Mouse (Mus musculus): ENCODE results near the gene Homer3. TPM values are rescaled to one million over a fixed set of nuclear protein-coding genes. Genes with fewer than 3 reads are reported as not detected.

Homer3 gene
- 7.3 and 9.8 TPM in 2 replicates for polyA plus RNA-seq (2012; rRNA removed)

DNA sequence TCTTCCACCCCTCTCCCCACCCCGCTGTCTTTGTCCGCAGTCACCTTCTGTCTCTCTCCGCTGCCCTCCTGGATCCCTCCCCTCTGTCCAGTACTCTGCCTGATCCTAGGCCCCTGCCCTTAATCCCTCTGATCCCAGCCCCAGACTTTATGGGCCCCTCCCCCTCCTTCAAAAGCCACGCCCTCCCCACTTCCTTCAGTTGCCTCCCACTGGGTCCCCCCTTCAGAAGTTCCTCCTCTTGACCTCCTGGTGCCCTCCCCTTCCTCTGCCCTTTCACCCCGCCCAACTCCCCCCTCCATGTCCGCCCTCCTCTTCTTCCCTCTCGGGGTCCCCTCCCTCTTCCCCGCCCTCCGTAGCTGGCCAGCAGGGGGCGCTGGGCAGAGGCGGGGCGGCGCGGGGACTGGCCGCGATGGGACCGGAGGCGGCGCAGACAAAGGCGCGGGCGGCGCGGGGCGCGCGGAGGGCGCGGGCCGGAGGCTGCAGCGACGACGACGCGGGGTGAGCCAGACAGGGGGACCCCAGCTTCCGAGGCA lies at the start of gene Homer3:
TSS of gene Homer3 (plus strand) at position 225 of the 533 bp plus-strand sequence.
- Histone ChIP-seq H3K27me3 (ENCODE audit: control insufficient read depth, insufficient read depth, low read length) (no peaks in the 10 kb centered on the region), H3K4me3 (ENCODE audit: control insufficient read depth, low read depth, low read length) (peak within 1 kb of the TSS; percentile 92), H3K27ac (ENCODE audit: control insufficient read depth, insufficient read depth, low read depth, low read length) (peak within 1 kb of the TSS; percentile 70), H3K4me1 (ENCODE audit: control insufficient read depth, insufficient read depth, low read length) (peaks cover 17% of the 10 kb centered on the region), H3K36me3 (ENCODE audit: control insufficient read depth, insufficient read depth, low read length) (no peaks in the 10 kb centered on the region)
- TF ChIP-seq POLR2A (IDR thresholded peaks at IDR 0.05; ENCODE audit: control insufficient read depth, low read depth, low read length) (0 out of 2 replicates have a peak, but pooled peaks have one; percentile 40), CTCF (IDR thresholded peaks at IDR 0.05; ENCODE audit: control insufficient read depth, insufficient read depth, insufficient replicate concordance, low read depth, low read length) (peak; percentile 74)

DNA sequence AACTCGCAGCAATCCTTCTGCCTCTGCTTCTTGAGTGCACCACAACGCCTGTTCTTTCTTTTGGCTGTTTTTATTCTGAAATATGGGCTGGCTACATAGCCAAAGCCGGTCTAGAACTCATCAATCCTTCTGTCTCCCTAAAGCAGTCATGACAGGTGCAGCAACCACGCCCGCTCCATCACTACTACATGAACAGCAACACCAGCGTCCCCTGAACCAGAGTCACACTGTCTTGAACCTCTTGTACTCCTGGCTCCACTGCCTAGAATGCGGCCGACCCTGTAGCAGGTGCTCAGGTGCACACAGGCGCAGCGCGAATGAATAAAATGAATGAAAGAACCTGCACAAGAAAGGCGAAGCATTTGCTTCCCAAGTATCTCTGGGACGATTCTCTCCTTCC lies 49.0 kb upstream of the Homer3 start:
- Histone ChIP-seq H3K27ac (ENCODE audit: control insufficient read depth, insufficient read depth, low read depth, low read length) (peak overlapping the region; percentile 96; the same call in 1 of the 2 replicates), H3K27me3 (ENCODE audit: control insufficient read depth, insufficient read depth, low read length) (no peaks in the 10 kb centered on the region), H3K4me3 (ENCODE audit: control insufficient read depth, low read depth, low read length) (peak overlapping the region; percentile 94), H3K4me1 (ENCODE audit: control insufficient read depth, insufficient read depth, low read length) (peaks cover 4% of the 10 kb centered on the region; the same call in 1 of the 2 replicates), H3K36me3 (ENCODE audit: control insufficient read depth, insufficient read depth, low read length) (peaks cover 10% of the 10 kb centered on the region)
- TF ChIP-seq CTCF (IDR thresholded peaks at IDR 0.05; ENCODE audit: control insufficient read depth, insufficient read depth, insufficient replicate concordance, low read depth, low read length): no peak
- no peak for TF ChIP-seq POLR2A (IDR thresholded peaks at IDR 0.05; ENCODE audit: control insufficient read depth, low read depth, low read length)

DNA sequence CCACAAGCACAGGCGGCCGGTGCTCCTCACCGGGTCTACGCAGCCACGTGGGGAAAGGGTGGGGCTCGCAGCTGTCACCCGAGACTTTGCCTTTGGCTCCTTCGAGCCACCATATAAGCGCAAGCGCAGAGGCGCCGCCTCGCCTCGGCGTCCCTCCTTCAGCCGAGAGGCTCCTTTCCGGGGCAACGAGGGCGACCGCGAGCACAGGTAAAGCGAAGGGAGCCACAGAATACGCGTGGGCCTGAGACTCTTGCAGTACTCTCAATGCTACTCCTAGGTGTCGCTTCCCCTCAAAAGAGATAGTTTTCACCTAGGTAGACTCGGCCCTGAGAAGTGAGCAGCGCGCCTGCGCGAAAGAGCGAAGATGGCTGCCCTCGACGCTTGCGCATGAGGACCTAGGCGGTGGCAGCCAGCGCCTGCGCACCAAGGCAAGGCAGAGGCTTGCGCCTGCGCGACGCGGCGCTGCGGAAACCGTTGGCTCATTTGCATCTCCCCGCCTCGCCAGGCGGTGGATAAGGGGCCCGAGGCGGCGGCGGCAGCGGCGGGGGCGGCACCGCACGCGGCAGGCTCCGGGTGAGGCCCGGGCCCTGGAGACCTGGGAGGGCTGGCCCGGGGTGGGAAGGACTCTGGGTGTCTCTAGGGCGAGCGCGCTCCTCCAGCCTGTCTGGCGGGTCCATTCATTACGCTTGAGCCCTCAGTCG lies 48.4 kb upstream of the Homer3 start, which contains the start of the genes Sugp2 and Armc6:
TSS of gene Sugp2 (plus strand) at position 147 of the 701 bp plus-strand sequence.
TSS of gene Armc6 (minus strand) at position 387 of the 701 bp plus-strand sequence.
- H3K4me1 ChIP-seq (ENCODE audit: control insufficient read depth, insufficient read depth, low read length): peaks cover 4% of the 10 kb centered on the region; the same call in 1 of the 2 replicates
- H3K36me3 ChIP-seq (ENCODE audit: control insufficient read depth, insufficient read depth, low read length): peaks cover 10% of the 10 kb centered on the region
- H3K27me3 ChIP-seq (ENCODE audit: control insufficient read depth, insufficient read depth, low read length): no peaks in the 10 kb centered on the region
- H3K4me3 ChIP-seq (ENCODE audit: control insufficient read depth, low read depth, low read length): peak within 1 kb of the TSS; percentile 94
- H3K27ac ChIP-seq (ENCODE audit: control insufficient read depth, insufficient read depth, low read depth, low read length): peak within 1 kb of the TSS; percentile 97
- TF ChIP-seq POLR2A (IDR thresholded peaks at IDR 0.05; ENCODE audit: control insufficient read depth, low read depth, low read length): peak; percentile 82
- no peak; the same call in 1 of the 2 replicates for TF ChIP-seq CTCF (IDR thresholded peaks at IDR 0.05; ENCODE audit: control insufficient read depth, insufficient read depth, insufficient replicate concordance, low read depth, low read length)

DNA sequence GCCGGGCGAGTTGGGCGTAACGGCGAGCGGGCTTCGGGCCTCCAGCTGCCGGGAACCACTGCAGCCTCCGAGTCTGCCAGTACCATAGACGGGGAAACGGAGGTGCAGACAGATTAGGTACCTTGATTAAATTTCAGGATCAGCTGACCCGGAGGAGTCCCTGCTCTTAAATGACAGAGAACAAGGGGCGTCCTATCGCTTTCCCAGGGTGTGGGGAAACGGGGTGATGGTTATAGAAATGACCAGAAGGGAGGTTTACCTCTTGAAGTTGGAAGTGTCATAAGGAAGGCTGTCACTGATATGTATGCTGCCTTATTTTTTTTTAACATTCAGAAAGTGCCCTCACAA lies 47.9 kb upstream of the Homer3 start:
- Histone ChIP-seq H3K4me1 (ENCODE audit: control insufficient read depth, insufficient read depth, low read length) (peaks cover 4% of the 10 kb centered on the region; the same call in 1 of the 2 replicates), H3K27ac (ENCODE audit: control insufficient read depth, insufficient read depth, low read depth, low read length) (peak overlapping the region; percentile 97), H3K27me3 (ENCODE audit: control insufficient read depth, insufficient read depth, low read length) (no peaks in the 10 kb centered on the region), H3K36me3 (ENCODE audit: control insufficient read depth, insufficient read depth, low read length) (peaks cover 10% of the 10 kb centered on the region), H3K4me3 (ENCODE audit: control insufficient read depth, low read depth, low read length) (peak overlapping the region; percentile 94)
- TF ChIP-seq POLR2A (IDR thresholded peaks at IDR 0.05; ENCODE audit: control insufficient read depth, low read depth, low read length) (no peak), CTCF (IDR thresholded peaks at IDR 0.05; ENCODE audit: control insufficient read depth, insufficient read depth, insufficient replicate concordance, low read depth, low read length) (no peak)

DNA sequence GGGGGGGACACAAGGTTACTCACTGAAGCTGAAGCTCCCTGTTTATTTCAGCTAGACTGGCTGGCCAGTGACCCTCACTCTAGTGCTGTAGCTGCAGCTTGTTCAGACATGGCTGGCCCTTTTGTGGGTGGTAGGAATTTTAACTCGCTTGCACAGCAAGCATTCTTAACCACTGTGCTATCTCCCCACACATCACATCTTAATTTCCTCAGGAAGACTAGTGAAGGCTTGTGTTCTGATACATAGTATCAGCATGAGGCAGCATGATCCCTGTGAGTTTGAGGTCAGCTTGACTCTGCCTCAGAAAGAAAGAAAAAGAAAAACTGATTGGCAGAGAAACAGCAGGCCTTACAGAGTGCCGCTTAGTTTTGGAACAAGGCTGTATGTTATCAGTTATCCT lies 44.8 kb upstream of the Homer3 start:
- no peak for TF ChIP-seq POLR2A (IDR thresholded peaks at IDR 0.05; ENCODE audit: control insufficient read depth, low read depth, low read length)
- TF ChIP-seq CTCF (IDR thresholded peaks at IDR 0.05; ENCODE audit: control insufficient read depth, insufficient read depth, insufficient replicate concordance, low read depth, low read length): no peak
- Histone ChIP-seq H3K27me3 (ENCODE audit: control insufficient read depth, insufficient read depth, low read length) (no peaks in the 10 kb centered on the region), H3K4me3 (ENCODE audit: control insufficient read depth, low read depth, low read length) (no peak overlapping the region), H3K27ac (ENCODE audit: control insufficient read depth, insufficient read depth, low read depth, low read length) (no peak overlapping the region; the same call in 1 of the 2 replicates), H3K4me1 (ENCODE audit: control insufficient read depth, insufficient read depth, low read length) (peaks cover 4% of the 10 kb centered on the region; the same call in 1 of the 2 replicates), H3K36me3 (ENCODE audit: control insufficient read depth, insufficient read depth, low read length) (peaks cover 17% of the 10 kb centered on the region)

DNA sequence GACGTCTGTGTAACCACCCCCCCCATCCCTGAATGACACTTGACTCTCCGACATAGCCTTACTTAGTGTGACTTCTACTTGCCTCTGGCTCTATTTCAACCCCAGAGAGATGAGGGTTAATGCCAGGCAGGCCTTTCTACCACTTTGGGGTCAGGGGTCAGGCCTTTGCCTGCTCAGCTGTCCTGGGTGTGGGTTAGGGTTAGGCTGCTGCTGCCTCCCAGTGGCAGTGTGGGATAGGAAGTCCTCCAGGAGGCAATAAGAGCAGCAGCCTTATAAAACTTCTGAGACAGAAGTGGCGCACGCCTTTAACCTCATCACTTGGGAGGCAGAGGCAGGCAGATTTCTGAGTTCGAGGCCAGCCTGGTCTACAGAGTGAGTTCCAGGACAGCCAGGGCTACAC lies 42.0 kb upstream of the Homer3 start:
- Histone ChIP-seq H3K27ac (ENCODE audit: control insufficient read depth, insufficient read depth, low read depth, low read length) (no peak overlapping the region), H3K4me3 (ENCODE audit: control insufficient read depth, low read depth, low read length) (no peak overlapping the region), H3K27me3 (ENCODE audit: control insufficient read depth, insufficient read depth, low read length) (no peaks in the 10 kb centered on the region), H3K4me1 (ENCODE audit: control insufficient read depth, insufficient read depth, low read length) (no peaks in the 10 kb centered on the region), H3K36me3 (ENCODE audit: control insufficient read depth, insufficient read depth, low read length) (peaks cover 26% of the 10 kb centered on the region)
- no peak; the same call in 1 of the 2 replicates for TF ChIP-seq CTCF (IDR thresholded peaks at IDR 0.05; ENCODE audit: control insufficient read depth, insufficient read depth, insufficient replicate concordance, low read depth, low read length)
- no peak for TF ChIP-seq POLR2A (IDR thresholded peaks at IDR 0.05; ENCODE audit: control insufficient read depth, low read depth, low read length)

DNA sequence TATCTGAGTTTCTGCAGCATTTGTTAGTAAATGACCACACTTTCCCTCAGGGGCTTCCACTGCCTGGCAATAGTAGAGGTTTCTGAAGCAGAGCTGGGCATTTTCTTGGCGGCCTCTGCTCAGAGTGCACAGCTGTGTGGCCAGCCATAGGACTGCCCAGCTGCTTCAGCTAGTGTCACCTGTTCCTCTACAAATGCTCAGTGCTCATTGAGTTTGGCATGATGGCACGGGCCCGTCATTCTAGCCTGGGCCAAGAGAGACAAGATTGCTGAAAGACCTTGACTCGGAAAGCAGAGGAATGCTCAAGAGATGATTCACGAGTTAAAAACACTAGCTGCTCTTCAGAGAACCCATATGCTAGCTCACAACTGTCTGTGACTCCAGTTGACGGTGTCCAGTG lies 36.0 kb upstream of the Homer3 start:
- Histone ChIP-seq H3K4me1 (ENCODE audit: control insufficient read depth, insufficient read depth, low read length) (no peaks in the 10 kb centered on the region), H3K4me3 (ENCODE audit: control insufficient read depth, low read depth, low read length) (no peak overlapping the region), H3K36me3 (ENCODE audit: control insufficient read depth, insufficient read depth, low read length) (peaks cover 15% of the 10 kb centered on the region), H3K27me3 (ENCODE audit: control insufficient read depth, insufficient read depth, low read length) (no peaks in the 10 kb centered on the region), H3K27ac (ENCODE audit: control insufficient read depth, insufficient read depth, low read depth, low read length) (no peak overlapping the region)
- no peak for TF ChIP-seq POLR2A (IDR thresholded peaks at IDR 0.05; ENCODE audit: control insufficient read depth, low read depth, low read length)
- no peak for TF ChIP-seq CTCF (IDR thresholded peaks at IDR 0.05; ENCODE audit: control insufficient read depth, insufficient read depth, insufficient replicate concordance, low read depth, low read length)
